Mouse (Mus musculus) effector memory CD4-positive, alpha-beta T cell, adult 5 months (primary cell): ENCODE results near the gene Bcs1l. TPM values are rescaled to one million over a fixed set of nuclear protein-coding genes. Genes with fewer than 3 reads are reported as not detected.

ENCODE experiments used
- polyA plus RNA-seq: library from polyadenylated mRNA; unstranded; fragments of 100-300 nt; shearing (Covaris generic); gene quantifications from one replicate; pipeline ENCODE4 v1.2.1, GENCODE M21; 2017

Bcs1l gene
- polyA plus RNA-seq, result 3.8 TPM

GRCm38 (mm10) chr1:74587773-74588445 is at the start of gene Bcs1l, which contains the start of gene Zfp142:
Gene Bcs1l (plus strand): TSS chr1:74588289.
Gene Zfp142 (minus strand): TSS chr1:74588246.

DNA sequence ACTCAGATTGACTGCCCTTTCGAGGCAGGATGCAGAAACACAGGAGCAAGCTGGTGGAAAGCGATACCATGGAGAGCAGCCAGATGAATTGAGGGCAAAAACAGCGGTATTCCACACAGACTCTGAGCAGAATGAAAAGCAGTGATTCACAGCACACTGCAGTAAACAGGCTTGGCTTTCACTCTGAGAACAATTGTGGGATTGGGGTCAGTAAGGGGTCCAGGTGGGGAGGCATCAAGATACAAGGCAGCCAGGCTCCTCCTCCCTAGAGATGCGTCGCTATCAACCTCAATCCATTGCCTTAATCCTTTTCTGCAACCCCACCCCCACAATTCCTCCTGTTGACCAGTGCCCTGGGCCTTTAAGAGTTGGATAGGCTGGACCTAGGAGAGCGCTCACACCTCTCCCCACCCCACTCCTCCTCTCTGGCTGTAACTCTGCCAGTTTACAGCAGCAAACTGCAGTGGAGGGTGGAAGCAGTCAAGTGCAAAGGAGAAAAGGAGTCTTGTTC is 45.6 kb upstream of the Bcs1l start, which contains the start of gene Plcd4:
TSS of gene Plcd4 (plus strand) at position 438 of the 511 bp plus-strand sequence.

DNA sequence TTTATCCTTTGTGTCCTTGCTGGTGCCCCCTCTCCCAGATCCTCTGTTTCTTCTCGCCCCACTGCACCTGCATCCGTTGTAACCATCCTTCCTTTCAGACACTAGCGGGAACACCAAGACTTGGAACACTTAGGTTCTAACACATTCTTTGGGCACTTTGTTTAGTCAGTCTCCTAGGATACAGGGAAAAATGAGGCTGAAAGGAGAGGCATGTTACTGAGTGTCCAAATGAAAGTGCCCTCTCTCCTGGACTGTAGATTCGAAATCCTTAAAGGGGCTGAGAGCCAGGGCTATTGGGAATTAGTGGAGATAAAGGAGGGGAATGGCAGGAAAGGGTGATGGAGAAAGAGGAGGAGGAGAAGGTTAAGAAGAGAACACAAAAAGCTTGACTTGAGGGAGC is 43.9 kb upstream of the Bcs1l start, which contains the start of gene Usp37:
TSS of gene Usp37 (minus strand) at position 101 of the 400 bp plus-strand sequence.

DNA sequence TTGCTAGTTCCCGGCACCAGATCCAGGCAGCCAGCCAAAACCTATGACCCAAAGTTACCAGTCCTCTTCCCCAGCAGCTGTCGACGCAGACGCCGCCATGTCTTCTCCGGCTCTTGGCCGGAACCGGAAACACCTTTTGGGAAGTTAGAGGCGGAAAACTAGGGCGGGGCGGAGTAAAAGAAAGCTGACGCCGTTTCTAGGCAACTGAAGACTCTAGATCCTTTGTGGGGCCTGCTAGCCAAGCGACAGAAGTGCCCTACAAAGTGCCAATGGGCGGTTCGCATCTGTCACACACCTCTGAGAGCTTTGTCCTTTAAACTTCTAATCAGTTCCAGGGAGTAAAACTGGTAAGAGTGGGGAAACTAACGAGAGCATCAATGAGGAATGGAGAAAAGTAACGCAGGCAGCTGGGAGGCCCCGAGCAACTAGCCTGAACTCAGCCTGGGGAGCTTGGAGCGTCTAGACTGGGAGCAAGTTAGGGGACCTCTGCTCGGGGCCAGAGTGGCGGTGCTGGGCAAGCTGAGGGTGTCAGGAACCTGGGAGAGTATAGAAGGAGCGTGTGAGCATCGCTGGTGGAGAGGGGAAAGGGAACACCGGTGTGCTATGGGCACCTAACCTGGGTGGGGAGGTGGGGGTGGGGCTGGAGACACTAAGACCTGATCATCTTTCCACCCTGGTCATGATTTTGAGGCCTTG is 13.3 kb downstream of the Bcs1l start, which contains the start of the genes Rnf25 and Stk36:
TSS of gene Rnf25 (minus strand) at position 131 of the 696 bp plus-strand sequence.
TSS of gene Stk36 (plus strand) at position 179 of the 696 bp plus-strand sequence.

Other genes with a start within 250 kb of the Bcs1l start
- gene Catip, start 226.2 kb upstream of the Bcs1l start, polyA plus RNA-seq, result not detected
- gene Slc11a1, start 213.1 kb upstream of the Bcs1l start, polyA plus RNA-seq, result not detected
- 4.7 TPM for gene Ctdsp1, start 196.8 kb upstream of the Bcs1l start, polyA plus RNA-seq
- 0.11 TPM for gene Vil1, start 178.9 kb upstream of the Bcs1l start, polyA plus RNA-seq
- 21.4 TPM for gene Cnot9, start 82.2 kb upstream of the Bcs1l start, polyA plus RNA-seq
- gene Plcd4, start 45.4 kb upstream of the Bcs1l start, polyA plus RNA-seq, result 0.79 TPM
- 26.6 TPM for gene Usp37, start 44.0 kb upstream of the Bcs1l start, polyA plus RNA-seq
- gene Zfp142, start within 50 bp of the Bcs1l start, polyA plus RNA-seq, result 18.4 TPM
- 18.5 TPM for gene Rnf25, start 13.1 kb downstream of the Bcs1l start, polyA plus RNA-seq
- 0.09 TPM for gene Stk36, start 13.2 kb downstream of the Bcs1l start, polyA plus RNA-seq
- 46.6 TPM for gene Ttll4, start 73.5 kb downstream of the Bcs1l start, polyA plus RNA-seq
- not detected for gene Cyp27a1, start 125.3 kb downstream of the Bcs1l start, polyA plus RNA-seq
- not detected for gene Prkag3, start 160.9 kb downstream of the Bcs1l start, polyA plus RNA-seq
- not detected for gene Wnt6, start 183.6 kb downstream of the Bcs1l start, polyA plus RNA-seq
- gene Wnt10a, start 203.2 kb downstream of the Bcs1l start, polyA plus RNA-seq, result 2.6 TPM